In genomic region chr8:107139704-107140470, GRCm38 (mm10) we compare ENCODE assay signal across 8 mouse cellular contexts. TPM values are rescaled to one million over a fixed set of nuclear protein-coding genes. Genes with fewer than 3 reads are reported as not detected.
DNase-seq lines count a peak whose midpoint lies in the region; ATAC-seq lines count a peak whose summit lies in the region.

No protein-coding gene starts in this region.

- peak; percentile 68 for DNase-seq in embryo, embryonic 10 days (ENCODE audit: low spot score)
- no peak for DNase-seq in embryo, embryonic 9.5 days (ENCODE audit: extremely low spot score)
- DNase-seq in adrenal gland, postnatal 25 days, result peak; percentile 53
- peak; percentile 73 to 87 for DNase-seq in kidney, postnatal 36 days
- no peak for DNase-seq in left cerebral cortex, postnatal 25 days (ENCODE audit: low spot score in 2 of 2)

- ATAC-seq in heart, embryonic 12.5 days (ENCODE audit: insufficient number of reproducible peaks, low FRiP score), result peak; percentile 79; the same call in 1 of the 2 replicates
- ATAC-seq in stomach, embryonic 14.5 days (ENCODE audit: insufficient number of reproducible peaks, insufficient read depth, low FRiP score, low read depth), result peak; percentile 61; the same call in 1 of the 2 replicates
- ATAC-seq in inflammation-experienced regulatory T-cells, adult 6 months, result no peak

- 48% methylated on average over 13 of the region's 13 CpGs for WGBS in heart, embryonic 12.5 days
- 58% methylated on average over 13 of the region's 13 CpGs for WGBS in stomach, embryonic 14.5 days

- no peak overlapping the region for H3K4me3 ChIP-seq in heart, embryonic 12.5 days
- H3K4me3 ChIP-seq in stomach, embryonic 14.5 days (ENCODE audit: low read depth, low read length), result no peak overlapping the region

- H3K9me3 ChIP-seq in heart, embryonic 12.5 days (replicated peaks), result no peaks in the 10 kb centered on the region
- H3K9me3 ChIP-seq in stomach, embryonic 14.5 days (ENCODE audit: control insufficient read depth, low read depth, low read length), result no peaks in the 10 kb centered on the region

- peak overlapping the region; percentile 19; the same call in 1 of the 2 replicates for H3K4me2 ChIP-seq in heart, embryonic 12.5 days
- no peak overlapping the region for H3K4me2 ChIP-seq in stomach, embryonic 14.5 days (replicated peaks; ENCODE audit: low read depth, low read length)

- no peaks in the 10 kb centered on the region for H3K27me3 ChIP-seq in heart, embryonic 12.5 days (replicated peaks)
- H3K27me3 ChIP-seq in stomach, embryonic 14.5 days (ENCODE audit: control insufficient read depth, insufficient read depth, low read length), result no peaks in the 10 kb centered on the region

- peak overlapping the region; percentile 65 for H3K27ac ChIP-seq in heart, embryonic 12.5 days (ENCODE audit: poor library complexity, severe bottlenecking)
- no peak overlapping the region for H3K27ac ChIP-seq in stomach, embryonic 14.5 days (ENCODE audit: low read length)

- H3K36me3 ChIP-seq in heart, embryonic 12.5 days, result no peaks in the 10 kb centered on the region
- no peaks in the 10 kb centered on the region for H3K36me3 ChIP-seq in stomach, embryonic 14.5 days (ENCODE audit: control insufficient read depth, insufficient read depth, low read length)

- H3K9ac ChIP-seq in heart, embryonic 12.5 days, result no peak overlapping the region
- no peak overlapping the region for H3K9ac ChIP-seq in stomach, embryonic 14.5 days (replicated peaks; ENCODE audit: low read depth, low read length)

- intact Hi-C loops in left cerebral cortex, postnatal 25 days (cut with DNase I), result no loop called here

- H3K4me1 ChIP-seq in heart, embryonic 12.5 days (replicated peaks), result peaks cover 22% of the 10 kb centered on the region
- H3K4me1 ChIP-seq in stomach, embryonic 14.5 days (ENCODE audit: control insufficient read depth, insufficient read depth, low read length), result peaks cover 4% of the 10 kb centered on the region; the same call in 1 of the 2 replicates

RNA-seq across cellular contexts. Expression of gene Cyb5b, which starts 10.6 kb away (rescaled TPM):
- 570 and 647 TPM in 2 replicates for total RNA-seq in adrenal gland, postnatal 25 days (2021)
- polyA plus RNA-seq in heart, embryonic 12.5 days (2016; fragmentation: Nextera tagmentation; extraction: Ambion mirVana), result 88.1 and 90.2 TPM in 2 replicates
- polyA plus RNA-seq in stomach, embryonic 14.5 days (2014; fragmentation: Nextera tagmentation; extraction: Ambion mirVana), result 89.6 and 105 TPM in 2 replicates
- polyA plus RNA-seq in inflammation-experienced regulatory T-cells, adult 6 months (2017; shearing (Covaris generic)), result 10 to 100 TPM; 24.8 to 38.8 (median 36.8) TPM
- 10 to 100 TPM; 87.1 to 89.4 TPM for total RNA-seq in left cerebral cortex, postnatal 25 days (2021)

RNA-seq across cellular contexts. Expression of gene Terf2, which starts 43.5 kb away (rescaled TPM):
- 30.2 and 31.2 TPM in 2 replicates for total RNA-seq in adrenal gland, postnatal 25 days (2021)
- polyA plus RNA-seq in heart, embryonic 12.5 days (2016; fragmentation: Nextera tagmentation; extraction: Ambion mirVana), result 12.0 and 12.7 TPM in 2 replicates
- polyA plus RNA-seq in stomach, embryonic 14.5 days (2014; fragmentation: Nextera tagmentation; extraction: Ambion mirVana), result 15.8 and 17.6 TPM in 2 replicates
- polyA plus RNA-seq in inflammation-experienced regulatory T-cells, adult 6 months (2017; shearing (Covaris generic)), result 10 to 100 TPM in 2 of 3 experiments, 1 to 10 TPM in 1; 8.9 to 14.8 (median 11.5) TPM
- total RNA-seq in left cerebral cortex, postnatal 25 days (2021), result 10 to 100 TPM; 33.8 to 35.0 TPM

Comparison
In these comparisons a context has a peak if more than half of its experiments do, and no peak if none do; other contexts are left out.
1. DNase-seq: peak in embryo, embryonic 10 days (single experiment), adrenal gland, postnatal 25 days (single experiment) and kidney, postnatal 36 days (2 of 2); none in embryo, embryonic 9.5 days (single experiment) and left cerebral cortex, postnatal 25 days (0 of 2).